Mouse (Mus musculus): ENCODE measurements at regions not wholly inside any gene's neighbourhood (a gene's known extent, or its start where the extent isn't known, plus 50 kb on each side); places are given as distances from the start of the nearest gene placed in this dataset.

GRCm38 (mm10) chr5:119553469-119553868, 117.0 kb upstream of the Tbx3 start:
- no peak for DNase-seq (ENCODE audit: extremely low read depth, insufficient read length, low spot score)

DNA sequence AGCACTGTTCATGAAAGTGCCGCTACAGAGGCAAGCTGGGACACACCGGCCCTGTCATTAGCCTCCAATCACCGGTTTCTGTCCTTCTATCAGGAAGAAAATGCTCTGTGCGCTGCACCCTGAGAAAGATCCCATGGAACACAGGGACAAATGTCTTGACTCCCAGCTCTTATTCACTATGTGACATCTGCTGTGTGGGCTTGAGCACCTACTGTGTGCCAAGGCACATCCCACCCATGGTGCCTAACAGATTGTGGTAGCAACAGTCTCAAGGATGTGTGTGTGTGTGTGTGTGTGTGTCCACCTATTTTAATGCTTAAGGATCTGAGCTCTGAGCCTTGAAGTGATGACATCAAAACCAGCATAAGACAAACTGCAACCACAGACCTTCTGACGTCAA, 113.4 kb upstream of the Tbx3 start:
- no peak for DNase-seq (ENCODE audit: extremely low read depth, insufficient read length, low spot score)

DNA sequence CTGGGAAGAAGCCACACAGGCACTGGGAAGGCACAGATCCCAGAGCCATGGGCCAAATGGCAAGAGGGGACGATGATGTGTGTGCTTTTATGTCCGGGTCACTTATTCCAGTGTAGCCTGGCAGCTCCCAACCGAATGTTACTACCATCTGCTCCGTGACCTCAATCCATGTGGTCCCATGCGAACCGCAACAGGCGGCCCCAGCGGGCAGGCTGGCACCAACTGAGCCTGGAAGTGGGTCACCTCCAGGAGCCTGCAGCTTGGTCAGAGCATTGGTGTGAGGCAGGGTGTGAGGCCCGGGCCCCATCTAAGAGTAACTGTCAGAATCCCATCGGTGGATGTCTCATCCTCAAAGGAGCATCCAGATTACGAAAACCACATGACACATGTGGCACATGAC, 110.8 kb upstream of the Tbx3 start:
- no peak for DNase-seq (ENCODE audit: extremely low read depth, insufficient read length, low spot score)

DNA sequence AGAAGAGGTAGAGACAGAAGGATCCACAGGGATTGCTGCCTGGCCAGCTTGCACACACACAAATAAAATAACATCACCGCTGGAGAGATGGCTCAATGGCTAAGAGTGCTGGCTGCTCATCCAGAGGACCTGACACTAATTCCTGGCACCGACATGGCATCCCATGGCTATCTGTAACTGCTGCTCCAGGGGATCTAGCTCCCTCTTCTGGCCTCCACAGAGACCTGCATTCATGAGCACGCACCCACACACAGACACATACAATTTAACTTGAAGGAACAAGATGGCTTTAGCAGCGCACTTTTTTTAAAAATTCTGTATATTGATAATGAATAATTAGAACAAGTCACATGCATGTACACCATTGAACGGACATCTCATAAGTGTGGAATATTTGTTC, 110.1 kb upstream of the Tbx3 start:
- no peak for DNase-seq (ENCODE audit: extremely low read depth, insufficient read length, low spot score)

- DNase-seq (ENCODE audit: extremely low read depth, insufficient read length, low spot score): no peak
These were observed 108.9 kb upstream of the Tbx3 start for GRCm38 (mm10) chr5:119561531-119561930.

GRCm38 (mm10) chr5:119563510-119564351, 106.7 kb upstream of the Tbx3 start:
- DNase-seq (ENCODE audit: extremely low read depth, insufficient read length, low spot score): no peak

DNA sequence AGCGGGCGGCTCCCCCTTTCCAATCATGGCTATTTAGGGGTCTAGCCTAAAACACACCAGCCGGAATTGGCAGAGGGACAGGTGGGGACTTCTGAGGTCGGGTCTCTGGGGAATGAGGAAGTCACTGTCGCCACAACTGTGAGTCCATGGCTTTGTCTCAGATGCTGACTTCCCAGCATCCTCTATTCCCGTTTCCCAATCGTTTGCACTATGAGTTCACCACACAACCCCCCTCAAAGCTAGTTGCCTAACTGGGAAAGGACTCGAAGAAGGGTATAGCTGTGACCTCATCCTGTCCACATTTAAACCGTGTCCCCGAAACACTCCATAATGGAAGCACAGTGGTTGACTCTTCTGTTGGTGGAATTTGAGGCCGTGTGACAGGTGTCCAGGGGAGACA, 102.8 kb upstream of the Tbx3 start:
- no peak for DNase-seq (ENCODE audit: extremely low read depth, insufficient read length, low spot score)

DNA sequence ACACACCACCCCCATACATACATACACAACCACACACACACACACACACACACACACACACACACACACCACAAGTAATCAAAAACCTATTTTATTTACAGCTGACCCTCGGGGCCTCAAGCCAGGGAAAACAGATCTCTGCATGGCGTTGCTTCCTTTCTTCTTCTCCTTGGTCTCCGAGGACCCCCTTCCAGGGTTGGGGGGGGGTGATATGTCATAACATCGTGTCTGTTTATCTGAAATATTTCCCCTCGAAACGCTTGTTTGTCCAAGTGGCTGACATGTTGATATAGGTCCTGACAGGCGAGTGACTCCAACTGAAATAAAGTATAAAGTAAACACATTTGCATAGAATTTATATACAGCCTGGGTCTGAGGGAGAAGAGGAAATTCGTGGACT, 100.4 kb upstream of the Tbx3 start:
- no peak for DNase-seq (ENCODE audit: extremely low read depth, insufficient read length, low spot score)

- no peak for DNase-seq (ENCODE audit: extremely low read depth, insufficient read length, low spot score)
These were observed 98.8 kb upstream of the Tbx3 start for GRCm38 (mm10) chr5:119571644-119572043.

- DNase-seq (ENCODE audit: extremely low read depth, insufficient read length, low spot score): no peak
These were observed 95.3 kb upstream of the Tbx3 start for GRCm38 (mm10) chr5:119575124-119575523.

GRCm38 (mm10) chr5:119579288-119579687, 91.2 kb upstream of the Tbx3 start:
- no peak for DNase-seq (ENCODE audit: extremely low read depth, insufficient read length, low spot score)

- no peak for DNase-seq (ENCODE audit: extremely low read depth, insufficient read length, low spot score)
These were observed 90.7 kb upstream of the Tbx3 start for GRCm38 (mm10) chr5:119579806-119580205.

- no peak for DNase-seq (ENCODE audit: extremely low read depth, insufficient read length, low spot score)
These were observed 90.1 kb upstream of the Tbx3 start for GRCm38 (mm10) chr5:119580395-119580794.

- no peak for DNase-seq (ENCODE audit: extremely low read depth, insufficient read length, low spot score)
These were observed 89.7 kb upstream of the Tbx3 start for GRCm38 (mm10) chr5:119580798-119581197.

DNA sequence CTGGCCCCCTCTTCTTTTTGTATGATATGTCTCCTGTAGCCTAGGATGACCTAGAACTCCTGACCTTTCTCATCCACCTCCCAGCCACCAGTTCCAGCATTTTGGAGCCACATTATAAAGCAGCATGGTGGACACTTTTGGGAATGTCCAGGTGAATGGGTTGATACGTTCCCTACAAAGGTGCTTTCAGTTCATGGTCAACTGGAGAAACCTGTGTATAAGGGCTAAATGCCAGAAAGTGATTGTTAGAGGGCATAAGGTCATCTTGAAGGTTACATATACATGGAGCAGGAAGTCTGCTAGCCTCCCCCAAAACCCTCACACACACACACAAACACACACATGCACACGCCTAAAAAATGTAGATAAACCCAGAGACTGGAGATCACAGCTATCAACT, 86.1 kb upstream of the Tbx3 start:
- no peak for DNase-seq (ENCODE audit: extremely low read depth, insufficient read length, low spot score)

- DNase-seq (ENCODE audit: extremely low read depth, insufficient read length, low spot score): no peak
These were observed 85.6 kb upstream of the Tbx3 start for GRCm38 (mm10) chr5:119584914-119585313.

- no peak for DNase-seq (ENCODE audit: extremely low read depth, insufficient read length, low spot score)
These were observed 83.9 kb upstream of the Tbx3 start for GRCm38 (mm10) chr5:119586391-119587058.

DNA sequence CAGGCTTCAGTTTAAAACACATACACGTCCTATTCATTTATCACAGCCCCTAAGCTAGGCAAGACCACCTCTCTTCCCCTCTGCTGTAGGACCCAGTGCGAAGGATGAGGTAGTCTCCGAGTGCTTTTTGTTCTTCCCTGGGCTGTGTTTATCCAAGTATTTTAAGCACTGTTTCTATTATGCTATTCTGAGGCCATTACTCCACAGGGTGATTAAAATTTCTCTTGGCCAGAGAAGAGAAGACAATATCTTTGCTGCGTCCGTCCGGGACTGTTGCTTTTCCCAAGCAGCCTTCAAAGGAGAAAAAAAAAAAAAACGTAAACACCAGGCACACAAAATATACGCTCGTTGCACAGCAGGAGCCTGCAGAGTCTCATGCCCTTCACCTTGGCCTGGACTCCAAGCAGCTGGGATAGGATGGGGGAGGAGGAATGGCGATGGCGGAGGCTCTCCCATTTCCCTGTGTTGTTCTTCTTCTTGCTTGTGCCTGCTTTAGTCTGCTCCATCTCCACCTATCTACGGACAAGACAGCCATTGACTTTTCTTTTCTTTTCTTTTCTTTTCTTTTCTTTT, 83.1 kb upstream of the Tbx3 start:
- no peak for DNase-seq (ENCODE audit: extremely low read depth, insufficient read length, low spot score)

GRCm38 (mm10) chr5:119588340-119589272, 81.9 kb upstream of the Tbx3 start:
- no peak for DNase-seq (ENCODE audit: extremely low read depth, insufficient read length, low spot score)

DNA sequence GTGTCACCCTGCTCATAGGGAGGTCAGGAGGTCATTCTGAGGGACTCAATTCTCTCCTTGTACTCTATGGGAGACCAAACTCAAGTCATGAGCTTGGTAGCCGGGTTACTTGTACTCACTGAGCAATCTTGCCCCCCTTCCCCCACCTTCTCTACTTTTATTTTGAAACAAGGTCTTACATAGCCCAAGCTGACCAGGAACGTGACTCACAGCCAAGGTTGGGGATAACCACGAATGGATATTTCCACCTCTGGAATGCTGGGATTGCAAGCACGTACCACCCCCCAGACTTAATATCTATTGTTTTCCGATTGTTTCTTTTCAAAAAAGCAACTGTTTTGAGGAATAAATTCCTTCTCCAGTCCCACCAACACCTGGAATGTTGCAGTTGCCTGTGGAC, 79.2 kb upstream of the Tbx3 start:
- peak; percentile 16 for DNase-seq (ENCODE audit: extremely low read depth, insufficient read length, low spot score)

DNA sequence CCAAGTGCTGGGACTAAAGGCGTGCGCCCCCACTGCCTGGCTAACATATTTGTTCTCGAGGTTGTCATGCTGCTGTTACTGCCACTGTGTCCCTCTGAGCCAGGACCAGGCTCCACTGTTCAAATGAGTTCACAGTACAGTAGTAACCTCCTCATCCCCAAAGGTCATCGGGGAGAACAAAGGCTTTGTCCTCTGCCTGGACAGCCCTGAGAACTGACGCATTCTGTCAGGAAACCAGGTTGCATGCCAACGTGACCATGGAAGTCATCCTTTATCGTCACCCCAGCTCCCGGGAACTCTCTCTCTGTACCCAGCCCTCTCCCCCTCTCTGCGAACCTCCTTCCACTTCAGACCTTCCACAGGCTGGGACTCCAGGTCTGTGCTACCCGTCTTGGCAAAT, 77.6 kb upstream of the Tbx3 start:
- no peak for DNase-seq (ENCODE audit: extremely low read depth, insufficient read length, low spot score)
